Mouse (Mus musculus) urinary bladder, postnatal 4 days (tissue): ENCODE measurements at regions not wholly inside any gene's neighbourhood (a gene's known extent, or its start where the extent isn't known, plus 50 kb on each side); places are given as distances from the start of the nearest gene placed in this dataset.
"Not testable (repeated sequence)": the region's sequence is repeated elsewhere in the genome, so short reads cannot be mapped to it uniquely, and the experiment has no call there.

Experiments used
- DNase-seq, 2 experiments: peaks; one replicate each; pipeline ENCODE4 v3.0.0; 2021 to 2022; ENCODE audit warnings: low spot score in 2 of 2

GRCm38 (mm10) chr13:5367058-5367797 is 494.1 kb upstream of the Klf6 start:
- DNase-seq = no peak

GRCm38 (mm10) chr13:5370007-5370406 is 491.3 kb upstream of the Klf6 start:
- no peak for DNase-seq

GRCm38 (mm10) chr13:5373191-5373590 is 488.1 kb upstream of the Klf6 start:
- DNase-seq = no peak

GRCm38 (mm10) chr13:5408226-5408804 is 453.0 kb upstream of the Klf6 start:
- DNase-seq = no peak

- no peak for DNase-seq
Measured at GRCm38 (mm10) chr13:5412052-5412451, 449.2 kb upstream of the Klf6 start.

- not testable (repeated sequence) for DNase-seq
Measured at GRCm38 (mm10) chr13:5413009-5413408, 448.3 kb upstream of the Klf6 start.

GRCm38 (mm10) chr13:5424110-5424509 is 437.2 kb upstream of the Klf6 start:
- no peak for DNase-seq

- DNase-seq = no peak
Measured at GRCm38 (mm10) chr13:5425491-5426232, 435.6 kb upstream of the Klf6 start.

- no peak for DNase-seq
Measured at GRCm38 (mm10) chr13:5433652-5434051, 427.6 kb upstream of the Klf6 start.

GRCm38 (mm10) chr13:5435131-5435530 is 426.2 kb upstream of the Klf6 start:
- DNase-seq = no peak

GRCm38 (mm10) chr13:5436191-5436590 is 425.1 kb upstream of the Klf6 start:
- DNase-seq = no peak

- no peak for DNase-seq
Measured at GRCm38 (mm10) chr13:5440454-5440853, 420.8 kb upstream of the Klf6 start.

GRCm38 (mm10) chr13:5444759-5445478 is 416.4 kb upstream of the Klf6 start:
- peak in 1 of 2 experiments; percentile 17 for DNase-seq

GRCm38 (mm10) chr13:5448601-5449000 is 412.7 kb upstream of the Klf6 start:
- DNase-seq = no peak

- no peak for DNase-seq
Measured at GRCm38 (mm10) chr13:5480779-5481178, 380.5 kb upstream of the Klf6 start.

- DNase-seq = no peak
Measured at GRCm38 (mm10) chr13:5492266-5492665, 369.0 kb upstream of the Klf6 start.

GRCm38 (mm10) chr13:5497535-5497934 is 363.7 kb upstream of the Klf6 start:
- DNase-seq = no peak

- no peak for DNase-seq
Measured at GRCm38 (mm10) chr13:5511784-5512183, 349.5 kb upstream of the Klf6 start.

- no peak for DNase-seq
Measured at GRCm38 (mm10) chr13:5515552-5515951, 345.7 kb upstream of the Klf6 start.

- DNase-seq = no peak
Measured at GRCm38 (mm10) chr13:5516088-5516487, 345.2 kb upstream of the Klf6 start.

- DNase-seq = no peak
Measured at GRCm38 (mm10) chr13:5519181-5519580, 342.1 kb upstream of the Klf6 start.

GRCm38 (mm10) chr13:5519600-5519999 is 341.7 kb upstream of the Klf6 start:
- no peak for DNase-seq
